Mouse (Mus musculus) forebrain, embryonic 12.5 days (tissue): ENCODE data around the gene Gm43552. TPM values are rescaled to one million over a fixed set of nuclear protein-coding genes. Genes with fewer than 3 reads are reported as not detected.
A peak's percentile ranks its signal among the peaks of the same experiment; 100 is the strongest.

Source experiments
- ATAC-seq: fragments of 200-750 bp; cut with Nextera tagmentation; 2 replicates; pipeline ENCODE4 v1.8.0; 2017; ENCODE audit warnings: moderate TSS enrichment; ENCODE audit not compliant: low FRiP score
- H3K27ac ChIP-seq: fragments of 300-500 bp; sonication (generic); 2 replicates; pipeline ENCODE4 v1.5.1; 2016; ENCODE audit warnings: mild to moderate bottlenecking
- H3K27me3 ChIP-seq: fragments of 300-500 bp; sonication (generic); 2 replicates; pipeline ENCODE4 v1.6.1; 2016; ENCODE audit warnings: mild to moderate bottlenecking
- H3K36me3 ChIP-seq: fragments of 300-500 bp; sonication (generic); replicated peaks from 2 replicates; pipeline ENCODE4 v1.6.1; 2016; ENCODE audit warnings: mild to moderate bottlenecking
- H3K4me1 ChIP-seq: fragments of 300-500 bp; sonication (generic); 2 replicates; pipeline ENCODE4 v1.6.1; 2016
- H3K4me2 ChIP-seq: fragments of 300-500 bp; sonication (generic); 2 replicates; pipeline ENCODE4 v1.6.1; 2016; ENCODE audit warnings: mild to moderate bottlenecking, moderate library complexity
- H3K4me3 ChIP-seq: fragments of 300-500 bp; sonication (generic); replicated peaks from 2 replicates; pipeline ENCODE4 v1.5.1; 2016; ENCODE audit warnings: mild to moderate bottlenecking
- H3K9ac ChIP-seq: fragments of 300-500 bp; sonication (generic); 2 replicates; pipeline ENCODE4 v1.6.1; 2016; ENCODE audit warnings: mild to moderate bottlenecking
- H3K9me3 ChIP-seq: fragments of 300-500 bp; sonication (generic); 2 replicates; pipeline ENCODE4 v1.6.1; 2016
- WGBS: fragments of 180-500 bp; shearing (Covaris S2); methylation state at CpG from one replicate; pipeline ENCODE4 v1.1.7; 2016; 5-methylcytosine and 5-hydroxymethylcytosine counted together
- polyA plus RNA-seq: library from polyadenylated mRNA; unstranded; fragments of >200 nt; fragmentation: Nextera tagmentation; extraction: Ambion mirVana; gene quantifications from 2 replicates; pipeline ENCODE4 v1.2.1, GENCODE M21; 2016

Gene Gm43552
- polyA plus RNA-seq, 1 experiment from 2014 or later: not detected

DNA sequence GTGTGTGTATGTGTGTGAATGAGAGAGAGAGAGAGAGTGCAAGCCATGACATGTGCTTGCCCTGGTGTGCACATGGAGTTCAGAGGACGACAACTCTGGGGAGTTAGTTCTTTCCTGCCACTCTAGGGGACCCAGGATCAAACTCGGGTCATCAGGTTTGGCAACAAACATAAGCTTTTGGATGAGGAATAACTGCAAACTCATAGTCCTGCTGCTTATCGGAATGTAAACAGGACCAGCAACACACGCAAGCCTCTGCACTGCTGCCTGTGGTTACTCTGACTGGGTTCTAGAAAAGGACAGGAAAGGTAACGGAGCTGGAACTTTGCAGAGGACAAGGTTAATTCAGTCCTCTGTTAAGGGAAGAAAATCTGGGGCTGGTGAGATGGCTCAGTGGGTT, 67.4 kb downstream of the Gm43552 start:
- no peaks in the 10 kb centered on the region for H3K4me1 ChIP-seq
- no peak overlapping the region for H3K4me3 ChIP-seq
- no peaks in the 10 kb centered on the region for H3K27me3 ChIP-seq
- H3K9ac ChIP-seq: no peak overlapping the region
- 89% methylated on average over 5 of the region's 5 CpGs for WGBS
- H3K4me2 ChIP-seq: no peak overlapping the region
- H3K9me3 ChIP-seq: no peaks in the 10 kb centered on the region
- peaks cover 51% of the 10 kb centered on the region for H3K36me3 ChIP-seq
- no peak overlapping the region for H3K27ac ChIP-seq
- no peak for ATAC-seq

GRCm38 (mm10) chr5:65424215-65424614, 68.4 kb downstream of the Gm43552 start:
- no peak for ATAC-seq
- WGBS: 93% methylated on average over 6 of the region's 6 CpGs
- Histone ChIP-seq H3K27ac (no peak overlapping the region), H3K9ac (no peak overlapping the region), H3K27me3 (no peaks in the 10 kb centered on the region), H3K9me3 (no peaks in the 10 kb centered on the region), H3K4me2 (no peak overlapping the region), H3K4me3 (no peak overlapping the region), H3K36me3 (peaks cover 55% of the 10 kb centered on the region), H3K4me1 (no peaks in the 10 kb centered on the region; the same call in 1 of the 2 replicates)

GRCm38 (mm10) chr5:65422803-65423202, 69.8 kb downstream of the Gm43552 start:
- WGBS: 93% methylated on average over 8 of the region's 8 CpGs
- Histone ChIP-seq H3K4me3 (no peak overlapping the region), H3K27ac (no peak overlapping the region), H3K36me3 (peaks cover 63% of the 10 kb centered on the region), H3K4me2 (no peak overlapping the region), H3K4me1 (no peaks in the 10 kb centered on the region; the same call in 1 of the 2 replicates), H3K27me3 (no peaks in the 10 kb centered on the region), H3K9me3 (no peaks in the 10 kb centered on the region), H3K9ac (no peak overlapping the region)
- ATAC-seq: no peak

GRCm38 (mm10) chr5:65420822-65421221, 71.8 kb downstream of the Gm43552 start:
- no peak overlapping the region for H3K27ac ChIP-seq
- no peaks in the 10 kb centered on the region for H3K9me3 ChIP-seq
- no peaks in the 10 kb centered on the region for H3K27me3 ChIP-seq
- peaks cover 4% of the 10 kb centered on the region; the same call in 1 of the 2 replicates for H3K4me1 ChIP-seq
- H3K36me3 ChIP-seq: peaks cover 70% of the 10 kb centered on the region
- no peak overlapping the region for H3K9ac ChIP-seq
- no peak overlapping the region for H3K4me3 ChIP-seq
- 81% methylated on average over 6 of the region's 6 CpGs for WGBS
- ATAC-seq: no peak
- no peak overlapping the region for H3K4me2 ChIP-seq

- WGBS: 66% methylated on average over 10 of the region's 10 CpGs
- no peaks in the 10 kb centered on the region for H3K27me3 ChIP-seq
- no peak overlapping the region for H3K27ac ChIP-seq
- H3K36me3 ChIP-seq: peaks cover 68% of the 10 kb centered on the region
- H3K9me3 ChIP-seq: no peaks in the 10 kb centered on the region
- H3K4me2 ChIP-seq: no peak overlapping the region
- H3K9ac ChIP-seq: no peak overlapping the region
- peaks cover 8% of the 10 kb centered on the region; the same call in 1 of the 2 replicates for H3K4me1 ChIP-seq
- no peak overlapping the region for H3K4me3 ChIP-seq
- no peak for ATAC-seq
Measured at GRCm38 (mm10) chr5:65419136-65419535, 73.5 kb downstream of the Gm43552 start.

- H3K4me3 ChIP-seq: no peak overlapping the region
- 17% methylated on average over 26 of the region's 26 CpGs for WGBS
- ATAC-seq: no peak
- H3K4me2 ChIP-seq: peak overlapping the region; percentile 23; the same call in 1 of the 2 replicates
- H3K27me3 ChIP-seq: no peaks in the 10 kb centered on the region
- no peak overlapping the region for H3K27ac ChIP-seq
- peaks cover 8% of the 10 kb centered on the region; the same call in 1 of the 2 replicates for H3K4me1 ChIP-seq
- H3K9me3 ChIP-seq: no peaks in the 10 kb centered on the region
- H3K36me3 ChIP-seq: peaks cover 57% of the 10 kb centered on the region
- H3K9ac ChIP-seq: no peak overlapping the region
Measured at GRCm38 (mm10) chr5:65415653-65416458, 76.8 kb downstream of the Gm43552 start.

DNA sequence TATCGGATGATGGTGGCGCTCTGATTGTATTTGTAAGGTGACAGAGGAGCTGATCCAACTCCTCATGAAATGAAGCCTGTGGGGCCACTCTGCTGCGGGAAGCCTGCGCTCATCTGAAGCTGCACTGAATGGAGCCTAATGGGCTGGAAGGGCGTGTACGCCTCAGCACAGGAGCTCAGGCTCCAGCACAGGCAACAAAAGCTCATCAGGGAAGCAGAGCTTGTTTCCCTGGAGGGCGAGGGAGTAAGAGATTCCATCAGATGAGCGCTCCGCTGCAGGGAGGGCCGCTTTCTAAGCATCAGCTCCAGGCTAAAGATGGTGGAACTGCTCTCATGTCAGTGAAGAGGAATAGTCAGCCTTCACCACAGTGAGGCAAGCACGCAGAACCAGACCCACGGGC, 84.6 kb downstream of the Gm43552 start:
- H3K4me3 ChIP-seq: no peak overlapping the region
- H3K9ac ChIP-seq: peak overlapping the region; percentile 27; the same call in 1 of the 2 replicates
- peaks cover 53% of the 10 kb centered on the region for H3K36me3 ChIP-seq
- peak overlapping the region; percentile 50; the same call in 1 of the 2 replicates for H3K27ac ChIP-seq
- H3K4me2 ChIP-seq: no peak overlapping the region
- ATAC-seq: no peak
- no peaks in the 10 kb centered on the region for H3K27me3 ChIP-seq
- H3K9me3 ChIP-seq: no peaks in the 10 kb centered on the region
- 22% methylated on average over 12 of the region's 12 CpGs for WGBS
- peaks cover 6% of the 10 kb centered on the region for H3K4me1 ChIP-seq

DNA sequence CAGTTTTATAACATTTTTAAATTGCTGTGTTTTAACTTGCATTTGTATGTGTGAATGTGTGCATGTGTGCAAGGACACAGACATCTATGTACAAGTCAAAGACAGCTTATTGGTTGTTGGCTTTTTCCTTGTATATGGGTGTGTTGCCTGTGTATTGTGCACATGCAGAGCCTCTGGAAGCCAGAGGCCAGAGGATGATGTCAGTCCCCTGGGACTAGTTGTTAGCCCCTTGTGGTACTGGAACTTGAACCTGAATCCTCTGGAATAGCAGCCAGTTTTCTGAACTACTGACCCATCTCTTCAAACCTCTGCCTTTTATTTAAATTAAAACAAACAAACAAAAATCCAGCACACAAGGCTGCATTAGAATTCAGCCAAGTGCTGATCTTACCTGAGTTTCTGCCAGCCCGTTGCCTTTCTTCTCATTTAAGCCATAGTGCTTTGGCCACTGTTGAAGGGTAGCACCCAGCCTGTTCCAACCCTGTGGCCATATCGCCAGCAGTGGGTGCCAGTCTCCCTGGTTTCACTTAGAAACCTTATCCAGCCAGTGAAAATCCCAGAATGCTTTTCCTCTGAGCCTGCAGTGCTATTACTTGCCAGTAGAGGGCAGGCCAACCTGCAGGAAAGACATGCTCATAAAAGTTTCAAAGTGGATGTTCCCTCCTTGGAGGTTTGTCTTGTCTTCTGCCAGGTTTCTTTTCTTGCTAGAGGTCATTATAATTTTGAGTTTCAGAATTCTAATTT, 91.2 kb downstream of the Gm43552 start:
- Histone ChIP-seq H3K9ac (no peak overlapping the region), H3K36me3 (peaks cover 72% of the 10 kb centered on the region), H3K27me3 (no peaks in the 10 kb centered on the region), H3K4me3 (no peak overlapping the region), H3K27ac (no peak overlapping the region), H3K4me2 (no peak overlapping the region), H3K4me1 (no peaks in the 10 kb centered on the region), H3K9me3 (no peaks in the 10 kb centered on the region)
- WGBS: 29% methylated on average over 2 of the region's 2 CpGs
- ATAC-seq: peak; percentile 55; the same call in 1 of the 2 replicates

DNA sequence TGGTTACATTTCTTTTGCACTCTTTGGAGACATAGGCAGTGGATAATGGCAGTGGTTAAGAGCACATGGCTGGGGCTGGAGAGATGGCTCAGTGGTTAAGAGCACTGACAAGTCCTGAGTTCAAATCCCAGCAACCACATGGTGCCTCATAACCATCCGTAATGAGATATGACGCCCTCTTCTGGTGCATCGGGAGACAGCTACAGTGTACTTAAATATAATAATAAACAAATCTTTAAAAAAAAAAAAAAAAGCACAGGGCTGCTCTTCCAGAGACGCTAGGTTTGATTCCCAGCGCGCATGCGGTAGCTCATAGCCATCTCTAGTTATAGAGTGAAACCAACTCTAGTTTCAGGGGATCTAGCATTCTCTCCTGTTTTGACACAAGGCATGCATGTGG, 98.2 kb downstream of the Gm43552 start:
- Histone ChIP-seq H3K9ac (no peak overlapping the region), H3K27me3 (no peaks in the 10 kb centered on the region), H3K36me3 (peaks cover 43% of the 10 kb centered on the region), H3K4me1 (peaks cover 11% of the 10 kb centered on the region), H3K27ac (no peak overlapping the region), H3K4me3 (no peak overlapping the region), H3K4me2 (no peak overlapping the region), H3K9me3 (no peaks in the 10 kb centered on the region)
- 92% methylated on average over 7 of the region's 7 CpGs for WGBS
- no peak for ATAC-seq

DNA sequence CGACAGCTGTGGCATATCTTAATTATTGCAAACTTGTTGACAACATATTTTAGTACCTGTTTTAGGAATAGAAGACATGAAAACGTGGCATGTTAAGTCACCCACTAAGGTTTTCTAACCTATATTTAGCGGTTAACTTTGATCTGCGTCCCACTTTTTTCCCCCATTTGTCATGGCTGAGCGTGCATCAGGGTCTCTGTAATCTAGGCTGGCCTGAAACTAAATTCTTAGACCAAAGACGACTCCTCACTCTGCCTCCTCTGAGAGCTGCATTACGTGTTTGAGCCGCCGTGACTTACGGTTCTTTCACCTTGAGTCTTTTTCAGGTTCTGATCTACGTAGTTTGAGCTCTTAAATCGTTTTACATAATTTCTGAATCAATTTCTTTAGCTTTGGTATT, 100.9 kb downstream of the Gm43552 start:
- Histone ChIP-seq H3K4me3 (peak overlapping the region; percentile 98), H3K36me3 (peaks cover 41% of the 10 kb centered on the region), H3K27ac (0 out of 2 replicates have a peak overlapping the region, but pooled peaks have one; percentile 66), H3K27me3 (no peaks in the 10 kb centered on the region), H3K4me1 (peaks cover 20% of the 10 kb centered on the region), H3K4me2 (peak overlapping the region; percentile 84), H3K9me3 (no peaks in the 10 kb centered on the region), H3K9ac (peak overlapping the region; percentile 78)
- 3% methylated on average over 12 of the region's 12 CpGs for WGBS
- peak; percentile 51 for ATAC-seq

GRCm38 (mm10) chr5:65390648-65391644, 101.7 kb downstream of the Gm43552 start, which contains the start of the genes Rpl9 and Lias:
Gene Rpl9, minus strand, starts transcription at chr5:65391444.
Gene Lias, plus strand, starts transcription at chr5:65391497.
- under 1% methylated on average over 83 of the region's 83 CpGs for WGBS

More at GRCm38 (mm10) chr5:65390648-65391644, 101.7 kb downstream of the Gm43552 start, which contains the start of the genes Rpl9 and Lias:
- peaks cover 36% of the 10 kb centered on the region for H3K36me3 ChIP-seq
- peak within 1 kb of the TSS; percentile 92 for H3K27ac ChIP-seq
- peak within 1 kb of the TSS; percentile 84 for H3K4me2 ChIP-seq
- peaks cover 20% of the 10 kb centered on the region for H3K4me1 ChIP-seq
- H3K9me3 ChIP-seq: no peaks in the 10 kb centered on the region
- H3K4me3 ChIP-seq: peak within 1 kb of the TSS; percentile 98
- ATAC-seq: peak; percentile 98
- H3K9ac ChIP-seq: peak within 1 kb of the TSS; percentile 99
- no peaks in the 10 kb centered on the region for H3K27me3 ChIP-seq
